Mouse (Mus musculus) Patski (cell line): Measurements from ENCODE around the gene Fam49a. TPM values are rescaled to one million over a fixed set of nuclear protein-coding genes. Genes with fewer than 3 reads are reported as not detected.
"Not testable (repeated sequence)": the region's sequence is repeated elsewhere in the genome, so short reads cannot be mapped to it uniquely, and the experiment has no call there.

Source experiments
- ATAC-seq: fragments of 100-300 bp; one replicate; pipeline ENCODE4 v1.8.0; 2021
- CTCF ChIA-PET: fragments of 350-600 bp; sonication (Branson Sonifier 250); formaldehyde crosslinking; loops from one replicate; lab custom pipeline; 2022; ENCODE audit warnings: inconsistent platforms; lab: Charles Lee
- POLR2A ChIA-PET: fragments of 350-600 bp; sonication (Branson Sonifier 250); formaldehyde crosslinking; loops from one replicate; lab custom pipeline; 2022; ENCODE audit warnings: antibody characterized with exemption, inconsistent platforms; lab: Charles Lee
- DNase-seq: peaks from one replicate; pipeline ENCODE4 v3.0.0-alpha.2; 2011; ENCODE audit warnings: low read depth, low spot score
- H3K27me3 ChIP-seq: fragments of 371-371 bp; one replicate; pipeline ENCODE4 v1.5.1; 2021
- CTCF ChIP-seq: fragments of 100-300 bp; IDR thresholded peaks from one replicate; pipeline ENCODE4 v1.5.1; 2021
- in situ Hi-C: fragments of 300-500 bp; cut with MboI; formaldehyde crosslinking; loops from 3 replicates; pipeline ENCODE4 v1.11.1; 2018; ENCODE audit warnings: low pct_unique_long_range_greater_than_20kb, mixed read lengths
- polyA plus RNA-seq: library from polyadenylated mRNA; unstranded; gene quantifications from one replicate; pipeline ENCODE4 v1.2.3, GENCODE M21; 2021

The Fam49a gene
- polyA plus RNA-seq, 1 experiment from 2014 or later: 2.7 TPM

GRCm38 (mm10) chr12:12314326-12314725, 52.4 kb downstream of the Fam49a start:
- no peaks in the 10 kb centered on the region for H3K27me3 ChIP-seq
- DNase-seq: no peak
- no peak for ATAC-seq
- TF ChIP-seq CTCF: no peak
- in situ Hi-C loops: loop anchor here (25.0 kb wide), 1 partner anchor 977 kb away; no protein-coding TSS in a partner anchor
- POLR2A ChIA-PET: no interaction called here
- CTCF ChIA-PET: interaction anchor here (1.0 kb wide), 1 partner anchor 9 kb away, joined by 3 read pairs; no protein-coding TSS in a partner anchor

DNA sequence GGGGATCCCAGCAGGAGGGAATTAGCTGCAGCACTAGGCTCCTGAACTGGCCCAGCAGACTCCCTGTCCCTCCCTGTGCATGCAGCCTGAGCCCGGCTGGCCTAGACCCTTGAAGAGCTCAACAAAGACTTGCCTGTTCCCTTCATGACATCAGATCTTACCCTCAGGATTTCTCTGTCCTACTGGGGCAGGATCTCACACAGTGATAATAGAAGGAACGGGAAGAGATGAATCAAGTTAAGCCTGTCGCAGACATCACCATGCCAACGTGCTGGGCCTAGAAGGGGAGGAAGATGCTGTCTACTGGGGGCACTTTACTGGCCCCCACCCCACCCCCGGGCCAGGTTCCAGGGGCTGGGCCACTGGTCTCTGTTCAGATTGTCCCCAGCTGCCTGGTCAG, 53.1 kb downstream of the Fam49a start:
- no peak for DNase-seq
- in situ Hi-C loops: loop anchor here (5.0 to 25.0 kb wide), 2 partner anchors 143 to 978 kb away; no protein-coding TSS in a partner anchor
- POLR2A ChIA-PET: no interaction called here
- TF ChIP-seq CTCF: no peak
- ATAC-seq: no peak
- H3K27me3 ChIP-seq: no peaks in the 10 kb centered on the region
- CTCF ChIA-PET: interaction anchor here (1.0 kb wide), 1 partner anchor 8 kb away, joined by 3 read pairs; no protein-coding TSS in a partner anchor

- ATAC-seq (peak; percentile 84), DNase-seq (peak; percentile 9)
- ChIA-PET POLR2A (no interaction called here), CTCF (interaction anchor here (1.1 to 2.2 kb wide), 5 partner anchors 11 to 142 kb away, joined by 3 to 8 read pairs (median 7); no protein-coding TSS in a partner anchor)
- H3K27me3 ChIP-seq: no peaks in the 10 kb centered on the region
- in situ Hi-C loops: loop anchor here (5.0 to 25.0 kb wide), 2 partner anchors 145 to 980 kb away; no protein-coding TSS in a partner anchor
- TF ChIP-seq CTCF: no peak
Observed at GRCm38 (mm10) chr12:12316956-12317355, 55.0 kb downstream of the Fam49a start.

GRCm38 (mm10) chr12:12317606-12318005, 55.7 kb downstream of the Fam49a start:
- TF ChIP-seq CTCF: no peak
- CTCF ChIA-PET: interaction anchor here (1.0 to 2.2 kb wide), 4 partner anchors 11 to 143 kb away, joined by 4 to 8 read pairs (median 7); no protein-coding TSS in a partner anchor
- in situ Hi-C loops: loop anchor here (5.0 to 25.0 kb wide), 2 partner anchors 145 to 980 kb away; no protein-coding TSS in a partner anchor
- H3K27me3 ChIP-seq: no peaks in the 10 kb centered on the region
- no peak for DNase-seq
- no peak for ATAC-seq
- POLR2A ChIA-PET: no interaction called here

DNA sequence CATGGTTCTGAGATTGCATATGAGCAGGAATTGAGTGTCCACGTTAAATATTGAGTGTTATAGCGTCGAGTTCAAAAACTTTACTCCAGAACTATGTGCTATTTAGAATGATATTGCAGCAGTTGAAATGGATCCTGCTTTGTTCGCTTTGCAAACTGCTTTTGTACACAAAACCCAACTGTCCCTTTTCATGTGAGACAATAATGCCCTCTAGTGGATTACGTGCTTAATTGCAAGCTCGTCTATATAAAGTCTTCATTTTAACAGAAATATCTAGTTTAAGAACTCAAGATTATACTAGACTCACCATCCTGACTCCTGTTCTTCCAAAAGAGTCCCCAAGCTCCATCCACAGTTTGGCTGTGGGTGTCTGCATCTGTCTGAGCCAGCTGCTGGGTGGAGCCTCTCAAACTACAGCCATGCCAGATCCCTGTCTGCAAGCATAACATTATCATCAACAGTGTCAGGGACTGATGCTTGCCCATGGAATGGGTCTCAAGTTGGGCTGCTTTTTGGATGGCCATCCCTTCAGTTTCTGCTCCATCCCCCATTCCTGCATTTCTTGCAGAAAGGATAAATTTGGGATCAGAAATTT, 56.3 kb downstream of the Fam49a start:
- H3K27me3 ChIP-seq: no peaks in the 10 kb centered on the region
- DNase-seq (no peak), ATAC-seq (no peak)
- TF ChIP-seq CTCF: peak; percentile 68
- ChIA-PET POLR2A (no interaction called here), CTCF (interaction anchor here (1.0 to 2.2 kb wide), 3 partner anchors 26 to 143 kb away, joined by 4 to 8 read pairs (median 7); no protein-coding TSS in a partner anchor)
- in situ Hi-C loops: loop anchor here (5.0 to 25.0 kb wide), 2 partner anchors 146 to 981 kb away; no protein-coding TSS in a partner anchor

DNA sequence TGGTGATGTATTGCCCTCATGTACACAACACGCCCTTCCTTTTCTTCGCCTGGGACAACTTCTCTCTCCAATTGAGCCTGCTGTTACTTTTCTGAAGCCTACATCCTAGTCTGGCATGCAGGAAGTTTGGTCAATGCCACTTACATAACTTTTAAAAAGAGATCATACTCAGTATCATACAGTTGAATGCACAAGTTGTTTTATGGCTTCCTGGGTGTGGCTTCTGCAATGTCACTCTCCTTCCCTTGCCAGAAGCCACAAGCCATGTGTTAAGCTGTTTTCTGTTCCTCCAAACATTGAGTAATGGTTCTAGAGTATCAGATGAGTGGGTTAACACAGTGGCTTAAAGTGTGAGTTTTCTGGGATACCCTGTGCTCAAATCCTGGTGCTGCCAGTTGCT, 58.8 kb downstream of the Fam49a start:
- DNase-seq (no peak), ATAC-seq (no peak)
- ChIA-PET POLR2A (no interaction called here), CTCF (interaction anchor here (1.0 kb wide), 1 partner anchor 75 kb away, joined by 5 read pairs; no protein-coding TSS in a partner anchor)
- TF ChIP-seq CTCF: no peak
- no peaks in the 10 kb centered on the region for H3K27me3 ChIP-seq
- in situ Hi-C loops: loop anchor here (5.0 to 25.0 kb wide), 4 partner anchors 77 to 983 kb away; no protein-coding TSS in a partner anchor

GRCm38 (mm10) chr12:12321111-12321510, 59.2 kb downstream of the Fam49a start:
- POLR2A ChIA-PET: no interaction called here
- TF ChIP-seq CTCF: no peak
- H3K27me3 ChIP-seq: no peaks in the 10 kb centered on the region
- CTCF ChIA-PET: interaction anchor here (1.0 to 2.3 kb wide), 2 partner anchors 74 to 145 kb away, joined by 5 read pairs; no protein-coding TSS in a partner anchor
- ATAC-seq: no peak
- DNase-seq: no peak
- in situ Hi-C loops: loop anchor here (5.0 to 25.0 kb wide), 4 partner anchors 76 to 984 kb away; no protein-coding TSS in a partner anchor

GRCm38 (mm10) chr12:12323084-12323483, 61.1 kb downstream of the Fam49a start:
- in situ Hi-C loops: loop anchor here (5.0 to 25.0 kb wide), 4 partner anchors 74 to 986 kb away; no protein-coding TSS in a partner anchor
- DNase-seq (no peak), ATAC-seq (no peak)
- POLR2A ChIA-PET: no interaction called here
- TF ChIP-seq CTCF: no peak
- CTCF ChIA-PET: interaction anchor here (0.8 to 2.3 kb wide), 5 partner anchors 8 to 616 kb away, joined by 3 to 5 read pairs (median 3); no protein-coding TSS in a partner anchor
- H3K27me3 ChIP-seq: no peaks in the 10 kb centered on the region

GRCm38 (mm10) chr12:12323616-12324223, 61.8 kb downstream of the Fam49a start:
- DNase-seq (peak; percentile 17), ATAC-seq (peak; percentile 73)
- H3K27me3 ChIP-seq: no peaks in the 10 kb centered on the region
- in situ Hi-C loops: loop anchor here (5.0 to 25.0 kb wide), 4 partner anchors 74 to 986 kb away; no protein-coding TSS in a partner anchor
- peak; percentile 93 for TF ChIP-seq CTCF
- ChIA-PET CTCF (interaction anchor here (0.8 to 2.3 kb wide), 8 partner anchors 9 to 615 kb away, joined by 3 to 5 read pairs (median 4); no protein-coding TSS in a partner anchor), POLR2A (interaction anchor here (1.1 kb wide), 1 partner anchor 10 kb away, joined by 3 read pairs; no protein-coding TSS in a partner anchor)

- POLR2A ChIA-PET: interaction anchor here (1.1 kb wide), 1 partner anchor 10 kb away, joined by 3 read pairs; no protein-coding TSS in a partner anchor
- CTCF ChIA-PET: interaction anchor here (0.8 to 1.8 kb wide), 5 partner anchors 12 to 89 kb away, joined by 3 to 5 read pairs (median 4); no protein-coding TSS in a partner anchor
- in situ Hi-C loops: loop anchor here (5.0 to 25.0 kb wide), 4 partner anchors 73 to 987 kb away; no protein-coding TSS in a partner anchor
- not testable (repeated sequence) for DNase-seq, ATAC-seq, H3K27me3 ChIP-seq
Observed at GRCm38 (mm10) chr12:12324266-12324665, 62.3 kb downstream of the Fam49a start.
